Mouse (Mus musculus) C2C12 (cell line): ENCODE data around the gene Dst.

ENCODE experiments used
- CTCF ChIP-seq: IDR thresholded peaks from one replicate; pipeline ENCODE4 v1.5.1; 2011; ENCODE audit not compliant: control insufficient read depth, insufficient read depth, insufficient read length
- MAX ChIP-seq: IDR thresholded peaks from one replicate; pipeline ENCODE4 v1.6.1; 2011; ENCODE audit warnings: mild to moderate bottlenecking, control low read depth
- MYOD1 ChIP-seq: IDR thresholded peaks from one replicate; pipeline ENCODE4 v1.6.1; 2011; ENCODE audit warnings: low read depth; ENCODE audit not compliant: control insufficient read depth, insufficient read length
- USF1 ChIP-seq: IDR thresholded peaks from one replicate; pipeline ENCODE4 v1.6.1; 2011; ENCODE audit warnings: low read depth, mild to moderate bottlenecking, control low read depth, moderate library complexity

DNA sequence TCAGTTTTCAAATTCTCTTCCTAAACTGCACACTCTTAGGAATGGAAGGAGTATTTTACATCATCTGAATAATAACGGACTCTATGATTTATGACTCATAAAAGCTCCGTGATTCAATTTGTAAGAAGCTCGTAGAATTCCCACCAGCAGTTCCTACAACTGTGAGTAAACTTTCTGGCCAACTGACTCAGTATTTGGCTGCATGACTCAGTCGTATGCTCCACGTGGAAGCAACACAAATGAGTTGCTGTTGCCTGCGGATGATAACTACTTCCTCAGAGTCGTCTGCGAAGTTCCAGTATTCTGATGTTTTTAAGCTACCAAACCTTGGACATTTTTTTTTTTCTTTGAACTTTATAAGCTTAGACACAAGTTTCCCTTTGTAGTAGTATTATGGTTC lies 7.8 kb upstream of the Dst start:
- TF ChIP-seq MYOD1 (no peak), USF1 (peak; percentile 73), CTCF (no peak), MAX (peak; percentile 100)
